Mouse (Mus musculus) embryo, embryonic 11.5 days (tissue): ENCODE measurements around the gene Ypel1.

Source experiments
- DNase-seq: peaks from one replicate; pipeline ENCODE4 v3.0.0-alpha.2; 2012; ENCODE audit warnings: low read depth, low spot score

Gene Ypel1

DNA sequence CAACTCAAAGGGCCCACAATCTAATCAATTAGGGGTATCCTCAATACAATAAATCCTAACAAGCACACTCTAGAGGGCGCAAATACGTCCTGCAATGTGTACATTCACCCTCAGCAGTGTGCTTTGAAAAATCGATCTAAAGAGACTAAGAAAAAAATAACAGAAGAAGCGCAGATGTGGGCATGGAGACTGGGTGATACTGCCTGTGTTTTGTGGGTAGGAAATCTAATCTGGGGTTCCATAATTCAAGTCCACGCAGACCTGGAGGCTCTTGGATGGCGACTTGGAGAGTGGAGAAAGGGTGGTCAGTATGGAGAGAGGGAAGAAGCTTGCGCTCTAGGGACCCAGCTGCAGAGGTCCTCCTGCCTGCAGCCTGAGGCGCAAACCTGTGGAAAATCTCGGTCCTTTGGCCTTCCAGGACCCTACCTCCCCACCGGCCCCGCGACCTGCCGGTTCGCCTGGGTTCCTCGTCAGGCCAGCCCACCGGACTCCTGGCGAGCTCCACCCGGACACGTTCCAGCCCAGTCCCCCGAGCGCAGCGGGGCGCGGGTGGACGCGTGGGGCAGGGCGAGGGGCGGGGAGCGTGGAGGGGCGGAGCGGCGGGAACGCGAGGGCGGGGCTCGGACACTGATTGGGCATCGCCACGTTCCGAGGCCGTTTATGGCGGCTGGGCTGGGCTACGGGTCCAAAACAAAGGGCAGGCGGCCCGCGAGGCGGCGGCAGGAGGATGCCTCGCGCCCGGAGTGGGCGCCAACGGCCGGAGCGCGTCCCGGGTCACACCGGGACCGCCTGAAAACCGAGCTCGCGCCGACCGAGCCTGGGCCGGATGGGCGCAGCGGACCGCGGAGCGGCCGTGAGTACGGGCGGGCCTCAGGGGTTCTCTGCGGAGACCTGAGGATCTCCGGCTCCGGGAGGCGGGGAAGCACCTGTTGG is at the start of gene Ypel1:
Ypel1 (plus strand) TSS at position 186 of the 933 bp plus-strand sequence.
- DNase-seq: peak; percentile 72

DNA sequence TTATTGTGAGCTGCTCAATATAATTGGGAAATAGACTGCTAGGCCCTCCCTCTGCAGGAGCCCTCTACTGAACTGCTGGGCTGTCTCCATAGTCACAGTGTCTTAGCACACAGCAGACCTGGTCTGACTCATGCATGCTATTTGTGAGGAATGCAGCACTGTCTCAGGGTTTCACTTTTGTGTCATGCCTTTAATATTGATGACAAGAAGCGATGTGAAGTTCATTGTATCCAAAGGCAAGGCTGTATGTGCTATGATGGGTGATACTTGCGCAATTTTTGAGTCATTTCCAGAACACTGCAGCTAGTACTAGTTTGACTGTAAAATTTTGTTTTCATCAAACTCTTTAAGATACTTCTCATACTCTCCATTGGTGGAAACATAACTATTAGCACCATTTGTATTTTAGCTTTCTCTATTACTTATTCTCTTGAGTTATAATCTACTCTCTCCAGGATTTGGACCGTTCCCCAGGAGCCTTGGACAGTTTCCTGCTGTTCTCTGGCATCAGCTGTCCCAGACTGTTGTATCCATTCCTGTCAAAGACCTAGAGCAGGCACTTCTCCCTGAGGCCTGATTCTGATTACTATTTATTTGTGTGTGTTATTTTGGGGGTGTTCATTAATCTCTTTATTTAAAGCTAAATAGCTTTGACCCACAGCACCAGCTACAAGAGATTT is 44.9 kb upstream of the Ypel1 start:
- DNase-seq: no peak

DNA sequence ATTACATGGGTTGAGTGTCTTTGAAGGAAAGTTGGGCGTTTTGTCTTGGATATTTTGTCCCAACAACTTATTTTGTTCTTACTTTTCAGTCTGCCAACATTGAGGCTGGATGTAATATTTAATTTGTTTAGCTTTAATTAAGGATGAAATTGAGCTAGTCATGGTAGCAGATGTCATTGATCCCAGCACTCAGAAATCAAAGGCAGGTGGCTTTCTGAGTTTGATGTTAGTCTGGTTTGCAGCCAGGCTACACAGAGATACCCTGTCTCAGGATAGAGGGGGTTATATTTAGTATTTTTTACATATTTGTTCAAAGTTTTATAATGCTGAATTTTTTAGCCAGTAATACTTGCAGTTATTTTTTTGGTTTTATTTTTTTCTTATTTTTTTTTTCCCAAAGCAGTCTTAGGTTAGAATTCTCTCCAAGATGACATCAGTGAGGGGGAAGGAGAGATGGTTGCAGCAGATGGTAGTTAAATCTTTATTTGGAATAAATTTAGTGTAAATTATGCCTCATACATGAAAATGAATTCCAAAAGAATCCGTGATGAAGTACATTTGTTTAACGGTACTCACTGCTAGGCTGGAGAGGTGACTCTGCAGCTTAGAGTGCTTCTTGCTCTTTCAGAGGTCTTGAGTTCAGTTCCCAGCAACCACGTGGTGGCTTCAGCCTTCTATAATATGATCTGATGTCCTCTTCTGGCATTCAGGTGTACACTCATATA is 39.4 kb upstream of the Ypel1 start:
- no peak for DNase-seq

DNA sequence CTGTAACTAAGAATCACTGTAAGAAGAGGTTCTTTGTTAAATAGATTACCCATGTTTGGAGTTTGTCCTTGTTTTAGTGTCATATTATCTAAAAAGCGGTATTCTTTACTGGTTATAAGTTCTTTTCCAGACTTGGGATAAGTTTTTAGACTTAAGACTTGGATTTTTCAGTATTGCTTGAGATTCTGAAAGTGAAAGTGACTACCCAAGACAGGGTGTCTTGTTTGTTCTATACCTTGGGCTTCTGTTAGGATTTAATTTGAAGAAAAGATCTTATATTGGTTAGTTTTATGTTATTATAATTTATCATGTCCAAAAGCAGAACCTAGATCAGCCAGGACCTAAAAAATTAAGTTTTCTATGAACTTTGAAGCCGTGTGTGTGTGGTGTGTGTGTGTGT is 35.7 kb upstream of the Ypel1 start:
- no peak for DNase-seq

DNA sequence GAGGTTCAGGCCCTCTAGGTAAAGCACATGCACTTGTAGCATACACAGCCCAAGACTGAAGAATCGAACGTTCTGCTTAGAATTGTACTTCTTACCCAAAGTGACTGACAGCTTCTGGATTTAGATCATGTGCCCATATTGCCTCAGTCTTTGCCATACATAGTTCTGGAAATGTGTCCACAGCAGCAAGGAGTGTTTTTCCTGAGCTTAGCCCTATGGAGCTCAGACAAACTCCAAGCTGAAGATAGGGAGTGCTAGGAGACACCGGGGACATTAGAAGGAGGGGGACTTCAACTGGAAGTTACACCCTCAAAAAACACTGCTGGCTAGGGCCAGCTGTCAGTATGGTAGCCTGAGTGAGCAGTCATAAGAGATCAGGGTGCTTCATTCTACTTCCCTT is 28.8 kb upstream of the Ypel1 start:
- DNase-seq: no peak

DNA sequence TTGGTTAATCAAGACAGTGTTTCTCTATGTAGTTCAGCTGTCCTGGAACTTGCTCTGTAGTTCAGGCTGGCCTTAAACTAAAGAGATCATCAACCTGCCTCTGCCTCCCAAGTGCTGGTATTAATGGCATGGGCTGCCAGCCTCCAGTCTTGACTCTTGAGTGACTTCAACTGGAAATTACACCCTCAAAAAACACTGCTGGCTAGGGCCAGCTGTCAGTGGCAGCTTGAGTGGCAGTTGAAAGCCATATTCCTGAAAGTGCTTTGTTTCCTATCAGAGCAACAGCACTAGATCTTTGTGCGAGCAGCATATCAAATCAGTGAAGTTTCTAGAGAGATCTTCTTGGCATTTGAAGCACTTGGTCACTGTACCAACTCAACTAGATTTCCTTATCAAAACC is 28.1 kb upstream of the Ypel1 start:
- no peak for DNase-seq

DNA sequence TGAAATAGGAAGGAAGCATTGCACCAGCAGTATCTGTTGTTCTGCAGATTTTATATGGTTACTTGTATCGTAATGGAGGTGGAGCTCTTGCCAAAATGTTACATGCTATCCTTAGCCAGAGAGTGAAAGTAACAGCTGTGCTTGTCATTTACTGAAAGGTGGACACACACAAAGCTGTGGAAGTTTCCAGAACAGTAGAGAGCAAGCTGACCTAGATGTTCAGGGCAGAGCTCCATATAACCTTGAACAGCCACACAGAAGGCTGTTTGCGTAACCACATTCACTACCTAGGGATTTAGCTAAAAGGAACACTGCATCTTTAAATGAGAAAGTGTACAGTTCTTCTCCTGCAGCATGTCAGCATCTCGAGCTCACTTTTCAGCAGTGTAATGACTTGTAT is 25.2 kb upstream of the Ypel1 start:
- no peak for DNase-seq

DNA sequence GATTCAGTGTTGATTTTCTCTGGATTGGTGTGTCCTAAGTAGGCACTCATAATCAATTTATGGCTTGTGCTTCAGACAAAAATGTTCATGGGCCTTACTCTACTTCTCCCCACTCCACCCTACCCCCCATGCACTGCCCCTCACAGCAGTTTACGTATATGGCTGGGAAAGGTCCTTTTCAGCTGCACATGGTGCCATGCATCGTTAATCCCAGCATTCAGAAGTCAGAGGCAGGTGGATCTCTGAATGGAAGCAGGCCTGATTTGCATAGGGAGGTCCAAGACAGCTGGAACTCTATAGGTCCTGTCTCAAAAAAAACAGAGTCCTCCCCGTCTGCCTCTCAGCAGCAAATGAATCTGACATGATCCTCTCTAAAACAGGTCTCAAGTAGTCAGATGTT is 24.2 kb upstream of the Ypel1 start:
- DNase-seq: no peak

DNA sequence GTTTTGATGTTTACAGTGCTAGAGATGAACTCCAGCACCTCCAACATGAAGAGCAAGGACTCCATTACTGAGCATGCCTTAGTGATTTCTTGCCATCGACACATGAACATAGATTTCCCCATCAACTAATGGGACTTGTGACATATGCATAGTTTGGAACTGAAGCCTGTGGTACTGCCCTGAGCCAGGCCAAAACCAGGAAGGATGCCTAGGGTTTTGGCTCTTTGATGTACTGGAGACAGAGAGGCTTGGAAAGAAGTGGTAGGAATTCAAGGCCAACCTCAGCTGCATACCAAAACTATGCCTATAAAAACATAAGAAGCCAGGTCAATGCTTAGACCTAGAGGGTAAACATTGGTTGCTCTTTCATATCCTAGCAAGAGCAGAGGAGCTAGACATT is 19.6 kb upstream of the Ypel1 start:
- no peak for DNase-seq

DNA sequence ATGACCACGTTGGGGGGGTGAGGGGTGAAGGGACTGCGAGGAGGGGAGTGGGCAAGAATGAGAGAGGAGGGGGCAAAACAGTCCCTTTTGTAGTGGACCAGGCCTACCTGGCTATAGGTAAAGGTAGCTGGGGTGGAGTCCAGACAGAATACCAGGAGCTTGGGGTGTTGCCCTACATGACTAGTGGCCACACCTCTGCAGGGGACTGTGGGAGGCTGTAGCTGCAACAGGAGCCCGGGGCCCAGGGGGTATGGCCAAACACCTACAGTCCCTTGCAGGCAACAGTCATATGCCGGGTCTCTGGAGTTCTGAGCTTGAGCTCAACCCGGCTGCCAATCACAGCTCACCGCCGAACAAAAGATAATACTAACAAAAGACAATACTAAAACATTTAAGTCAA is 17.4 kb upstream of the Ypel1 start:
- no peak for DNase-seq

DNA sequence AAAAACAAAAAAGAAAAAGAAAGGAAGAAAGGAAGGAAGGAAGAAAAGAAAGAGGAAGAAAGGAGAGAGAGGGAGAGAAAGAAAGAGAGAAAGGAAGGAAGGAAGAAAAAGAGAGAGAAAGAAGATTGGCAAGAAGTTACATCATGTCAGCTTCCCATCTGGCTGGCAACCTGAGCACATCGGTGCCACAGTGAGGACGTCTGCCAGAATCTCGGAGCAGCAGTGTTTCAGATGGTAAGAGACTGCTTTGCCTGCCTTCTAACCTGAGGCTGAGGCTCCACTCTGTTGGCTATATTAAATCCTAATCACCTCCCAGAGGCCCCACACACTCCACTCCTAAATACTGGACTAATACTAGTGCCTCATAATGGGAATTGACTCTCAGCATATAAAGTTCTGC is 15.6 kb upstream of the Ypel1 start:
- DNase-seq: no peak

DNA sequence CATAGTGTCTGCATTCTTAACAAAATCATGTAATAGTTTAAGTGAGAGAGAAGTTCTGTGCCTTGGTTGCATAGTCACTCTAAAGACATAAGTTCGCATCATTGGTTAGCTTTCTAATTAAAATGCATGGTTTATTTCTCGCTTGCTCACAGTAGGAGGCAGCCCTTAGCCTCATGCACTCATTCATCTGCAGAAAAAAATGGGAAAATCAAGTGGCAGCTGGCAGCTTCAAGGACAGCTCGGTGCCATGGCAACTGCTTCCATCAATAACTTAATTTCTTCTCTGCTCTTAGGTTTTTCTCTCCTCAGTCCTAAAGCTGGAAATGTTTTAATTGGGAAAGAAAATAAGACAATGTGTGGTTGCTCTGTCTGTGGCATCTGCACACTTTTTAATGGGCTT is 13.9 kb upstream of the Ypel1 start:
- no peak for DNase-seq

DNA sequence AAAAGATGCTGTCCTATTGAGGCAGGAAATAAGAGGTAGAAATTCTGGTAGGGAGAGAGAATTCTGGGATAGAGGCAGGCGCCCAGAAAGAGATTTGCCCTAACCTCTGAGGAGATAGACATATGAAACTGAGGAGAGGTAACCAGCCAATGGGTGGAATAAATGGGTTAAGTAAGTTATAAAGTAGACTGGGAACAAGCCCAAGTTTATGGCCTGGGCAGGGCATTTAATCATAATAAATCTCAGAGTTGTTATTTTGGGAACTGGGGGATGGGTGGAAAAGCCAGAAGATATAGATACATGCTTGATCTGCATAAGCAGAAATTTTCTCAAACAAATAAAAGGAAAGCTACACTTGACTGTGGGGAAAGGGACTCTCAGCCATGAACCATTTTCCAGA is 7.2 kb upstream of the Ypel1 start:
- DNase-seq: no peak

DNA sequence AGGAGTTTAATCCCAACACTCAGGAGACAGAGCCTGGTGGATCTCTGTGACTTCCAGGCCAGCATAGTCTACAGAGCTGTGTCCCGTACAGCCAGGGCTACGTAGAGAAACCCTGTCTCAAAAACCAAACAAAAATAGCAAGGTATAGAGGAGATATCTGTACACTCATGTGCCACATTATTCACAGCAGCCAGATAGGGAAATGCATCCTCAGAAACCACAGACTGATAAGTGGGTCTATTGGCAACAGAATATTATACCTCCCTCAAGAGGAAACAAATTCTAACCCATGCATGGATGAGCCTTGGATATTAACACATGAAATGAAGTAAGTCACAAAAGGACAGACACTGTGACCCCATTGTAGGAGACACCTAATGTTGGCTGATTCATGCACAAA is 1.9 kb upstream of the Ypel1 start:
- DNase-seq: no peak

DNA sequence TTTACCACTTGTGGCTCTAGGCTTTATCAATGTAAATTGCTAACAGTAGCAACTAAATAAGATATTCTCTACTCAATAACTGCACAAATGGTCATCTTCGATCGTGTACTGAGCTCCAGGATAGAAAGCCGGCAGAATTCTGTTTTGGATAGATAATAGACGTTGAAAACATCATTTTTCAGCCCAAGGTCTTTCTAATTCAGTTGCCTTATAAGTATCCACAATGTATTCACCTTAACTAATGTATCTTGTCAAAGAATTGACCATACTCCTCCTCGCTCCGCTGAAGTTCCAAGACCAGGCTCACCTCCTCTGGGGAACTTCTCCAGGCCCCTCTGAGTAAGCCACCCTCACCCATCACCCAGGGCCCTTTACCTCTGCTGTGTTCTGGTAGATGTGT is 1.2 kb downstream of the Ypel1 start:
- DNase-seq: no peak

DNA sequence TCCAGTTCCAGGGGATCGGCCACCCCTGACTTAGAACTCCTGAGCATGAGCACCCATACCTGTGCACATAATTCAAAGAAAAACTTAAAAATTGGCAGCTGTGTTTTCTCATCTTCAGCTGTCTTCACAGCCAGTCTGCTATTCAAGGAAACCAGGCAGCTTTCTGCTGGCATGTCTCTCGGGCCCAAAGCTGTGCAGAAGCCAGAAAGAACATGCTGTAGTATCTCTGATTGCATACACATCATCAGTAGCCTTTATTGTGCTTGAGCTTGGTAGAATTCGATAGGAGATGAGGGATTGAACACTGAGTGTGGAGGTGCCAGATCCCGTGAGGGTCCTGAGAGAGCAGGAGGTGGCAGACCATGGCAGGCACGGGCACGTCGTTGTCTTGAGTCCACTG is 3.5 kb downstream of the Ypel1 start:
- DNase-seq: no peak

DNA sequence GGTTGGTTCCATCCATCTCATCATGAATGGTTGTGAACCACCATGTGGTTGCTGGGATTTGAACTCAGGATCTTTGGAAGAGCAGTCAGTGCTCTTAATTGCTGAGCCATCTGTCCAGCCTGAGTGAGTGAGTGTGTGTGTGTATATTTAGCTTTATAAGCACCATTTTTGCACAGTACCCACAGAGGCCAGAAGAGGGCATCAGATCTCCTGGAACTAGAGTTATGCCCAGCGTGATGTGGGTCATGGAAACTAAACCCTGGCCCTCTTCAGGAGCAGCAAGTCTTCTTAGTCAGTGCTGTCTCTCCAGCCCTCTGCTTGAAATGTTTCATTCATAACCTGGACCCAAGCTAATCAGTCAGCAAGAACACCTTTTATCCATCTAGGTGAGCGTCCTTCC is 6.8 kb downstream of the Ypel1 start:
- DNase-seq: no peak

DNA sequence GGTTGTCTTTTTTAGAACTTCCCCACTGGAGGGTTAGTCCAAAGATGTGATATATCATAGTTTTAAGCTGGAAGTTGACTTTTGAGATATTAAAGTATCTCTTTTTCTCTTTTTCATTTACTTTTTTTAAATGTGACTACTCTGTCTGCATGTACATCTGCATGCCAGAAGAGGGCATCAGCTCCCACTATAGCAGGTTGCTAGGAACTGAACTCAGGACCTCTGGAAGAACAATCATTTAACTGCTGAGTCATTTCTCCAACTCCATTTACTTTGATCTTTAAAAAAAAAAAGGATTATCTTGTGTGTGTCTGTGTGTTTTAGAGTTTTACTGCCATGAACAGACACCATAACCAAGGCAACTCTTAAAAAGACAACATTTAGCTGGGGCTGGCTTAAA is 7.4 kb downstream of the Ypel1 start:
- no peak for DNase-seq

DNA sequence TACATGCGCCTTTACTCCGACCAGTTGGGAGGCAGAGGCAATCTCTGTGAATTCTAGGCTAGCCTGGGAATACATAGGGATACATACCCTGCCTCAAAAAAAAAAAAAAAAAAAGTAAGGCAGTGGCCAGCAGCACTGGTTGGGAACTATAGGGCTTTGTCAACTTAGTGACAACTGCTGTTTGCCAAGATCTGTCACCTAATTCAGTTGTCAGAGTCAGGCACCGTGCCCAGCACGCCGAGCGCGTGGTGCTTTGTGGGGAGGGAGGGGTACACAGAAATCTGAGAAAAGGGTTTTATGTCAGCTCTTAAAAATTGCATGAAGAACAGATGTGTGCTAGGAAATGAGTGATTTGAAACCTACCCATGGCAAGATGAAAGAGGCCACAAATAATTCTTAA is 8.6 kb downstream of the Ypel1 start:
- no peak for DNase-seq

DNA sequence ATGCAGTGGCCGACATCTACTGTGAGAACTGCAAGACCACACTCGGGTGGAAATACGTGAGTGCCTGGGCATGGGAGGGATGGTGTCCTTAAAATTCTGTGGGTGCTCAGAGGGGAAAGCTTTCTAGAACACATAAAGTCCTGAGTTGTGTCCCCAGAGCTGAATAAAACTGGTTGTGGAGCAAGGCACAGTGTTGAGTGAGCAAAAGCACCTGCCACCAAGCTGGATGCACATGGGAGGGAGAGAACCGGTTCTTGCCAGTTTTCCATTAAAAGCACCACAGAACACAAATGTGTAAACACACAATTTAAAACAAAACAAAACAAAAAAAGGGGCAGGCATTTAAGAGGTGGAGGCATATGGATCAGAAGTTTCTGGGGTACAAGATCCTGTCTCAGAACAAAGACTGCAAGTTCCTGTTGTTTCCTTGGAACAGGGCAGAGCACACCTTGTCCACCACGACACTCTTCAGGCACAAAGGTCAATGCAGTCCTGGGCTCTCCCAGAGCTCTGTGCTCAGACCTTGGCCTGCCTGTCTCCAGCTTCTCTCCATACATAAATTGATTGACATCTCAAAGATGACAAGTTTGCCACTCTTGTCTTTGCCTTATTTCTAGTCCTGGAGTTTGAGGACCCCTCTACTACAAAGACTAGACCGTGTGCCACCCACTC is 12.8 kb downstream of the Ypel1 start:
- no peak for DNase-seq

DNA sequence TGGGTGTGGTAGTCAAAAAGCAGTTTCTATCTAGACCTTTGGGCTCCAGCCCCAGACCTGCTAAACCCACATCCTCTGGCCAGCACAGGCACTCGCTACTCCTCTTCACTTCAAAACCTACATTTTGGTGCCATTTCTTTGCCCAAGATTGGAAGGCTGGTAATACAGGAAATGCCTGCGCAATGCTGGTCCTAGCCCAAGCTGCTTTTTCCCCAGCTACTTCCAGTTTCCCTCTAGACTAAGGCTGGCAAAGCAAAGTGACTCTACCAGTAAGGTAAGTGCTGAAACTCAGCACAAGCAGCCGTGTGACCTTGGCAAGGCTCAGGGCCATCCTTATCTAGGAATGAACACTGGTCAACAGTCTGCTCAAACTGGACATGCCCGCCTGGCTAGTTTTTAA is 16.1 kb downstream of the Ypel1 start:
- DNase-seq: no peak

DNA sequence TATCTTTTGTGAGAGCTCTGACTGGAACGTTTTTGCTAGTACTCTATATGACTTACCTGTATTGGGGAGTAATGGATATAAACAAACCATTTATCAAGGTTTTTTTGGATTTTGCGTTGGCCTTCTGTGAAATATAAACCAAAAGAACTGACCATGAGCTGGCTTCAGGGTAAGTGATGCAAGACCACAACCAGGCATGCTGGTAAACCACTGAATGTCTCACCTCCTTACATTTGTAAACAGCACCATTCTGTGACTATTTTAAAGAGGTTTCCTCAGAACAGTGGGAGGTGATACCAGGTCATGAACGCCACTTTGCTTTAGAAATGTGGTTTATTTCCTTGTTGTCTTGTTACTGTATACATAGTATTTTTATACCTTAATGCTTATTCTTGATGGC is 16.7 kb downstream of the Ypel1 start:
- DNase-seq: no peak
